ENCODE assay signal across 13 mouse cellular contexts in the genomic region with DNA sequence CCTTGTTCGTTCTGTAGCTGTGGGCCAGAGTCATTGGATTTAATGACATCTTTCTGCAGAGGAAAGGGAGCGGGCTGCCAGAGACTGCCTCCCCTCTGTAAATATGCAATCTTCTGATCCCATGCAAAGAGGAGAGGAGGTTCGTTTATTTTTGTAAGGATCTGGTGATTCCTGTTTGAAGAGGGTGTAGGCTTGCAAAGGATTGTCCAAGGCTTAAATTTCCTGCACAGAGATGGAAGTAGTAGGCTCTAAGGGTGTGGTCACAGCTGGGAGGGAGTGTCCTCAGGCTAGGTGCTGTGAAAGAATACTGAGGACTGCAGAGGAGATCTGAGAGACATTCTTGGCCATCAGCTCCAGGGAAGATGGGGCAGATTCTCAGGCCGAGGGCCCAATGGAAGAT. TPM values are rescaled to one million over a fixed set of nuclear protein-coding genes. Genes with fewer than 3 reads are reported as not detected.
DNase-seq lines count a peak whose midpoint lies in the region; ATAC-seq and TF ChIP-seq lines count a peak whose summit lies in the region.
"Had no signal": no experiment of that assay in that cellular context is flagged by ENCODE, and none has a peak within 500 bp of the region (broad histone marks: within the 10 kb centered on the region; RNA-seq: fewer than 3 reads in every experiment).

No protein-coding gene starts in this region.

- peaks cover 35% of the 10 kb centered on the region for H3K4me1 ChIP-seq in kidney, embryonic 15.5 days
- H3K4me1 ChIP-seq in limb, embryonic 15.5 days = peaks cover 33% of the 10 kb centered on the region
- H3K4me1 ChIP-seq in liver, postnatal 0 days (ENCODE audit: insufficient read depth) = peaks cover 2% of the 10 kb centered on the region; the same call in 1 of the 2 replicates

- no peak for TF ChIP-seq EP300 in liver, postnatal 0 days (IDR thresholded peaks at IDR 0.05; ENCODE audit: low read depth)

- peak overlapping the region; percentile 83 for H3K27ac ChIP-seq in gastrocnemius, adult 2 months
- H3K27ac ChIP-seq in kidney, embryonic 15.5 days = peak overlapping the region; percentile 37
- H3K27ac ChIP-seq in limb, embryonic 15.5 days = peak overlapping the region; percentile 61; the same call in 1 of the 2 replicates
- H3K27ac ChIP-seq in liver, postnatal 0 days (ENCODE audit: low read depth) = no peak overlapping the region
- H3K27ac ChIP-seq: liver, embryonic 15.5 days had no signal

- no peak overlapping the region for H3K4me2 ChIP-seq in kidney, embryonic 15.5 days
- no peak overlapping the region for H3K4me2 ChIP-seq in limb, embryonic 15.5 days
- H3K4me2 ChIP-seq in liver, postnatal 0 days (ENCODE audit: low read depth, low read length) = no peak overlapping the region
- H3K4me2 ChIP-seq: liver, embryonic 15.5 days; midbrain, embryonic 13.5 days had no signal

- 37% methylated on average over 4 of the region's 4 CpGs for WGBS in kidney, embryonic 15.5 days
- 33% methylated on average over 4 of the region's 4 CpGs for WGBS in limb, embryonic 15.5 days
- 45% methylated on average over 4 of the region's 4 CpGs for WGBS in liver, postnatal 0 days (ENCODE audit: insufficient replicate concordance)

- no peaks in the 10 kb centered on the region for H3K27me3 ChIP-seq in kidney, embryonic 15.5 days
- H3K27me3 ChIP-seq in limb, embryonic 15.5 days = no peaks in the 10 kb centered on the region
- no peaks in the 10 kb centered on the region for H3K27me3 ChIP-seq in liver, postnatal 0 days (ENCODE audit: insufficient read depth, low read length)
- H3K27me3 ChIP-seq: midbrain, embryonic 13.5 days had no signal

- 0 out of 2 replicates have a peak, but pooled peaks have one; percentile 31 for ATAC-seq in kidney, embryonic 15.5 days (replicated peaks; ENCODE audit: low FRiP score)
- ATAC-seq in limb, embryonic 15.5 days (ENCODE audit: insufficient number of reproducible peaks, low FRiP score, low TSS enrichment, low read depth) = no peak
- no peak for ATAC-seq in liver, postnatal 0 days
- ATAC-seq: midbrain, embryonic 13.5 days had no signal

- intact Hi-C loops in gastrocnemius, adult 2 months (cut with DNase I) = no loop called here

- H3K4me3 ChIP-seq in gastrocnemius, adult 2 months = no peak overlapping the region
- no peak overlapping the region for H3K4me3 ChIP-seq in kidney, embryonic 15.5 days (replicated peaks)
- no peak overlapping the region for H3K4me3 ChIP-seq in limb, embryonic 15.5 days
- no peak overlapping the region for H3K4me3 ChIP-seq in liver, postnatal 0 days (ENCODE audit: low read depth, low read length)
- H3K4me3 ChIP-seq: liver, embryonic 15.5 days; midbrain, embryonic 13.5 days had no signal

- no peaks in the 10 kb centered on the region for H3K9me3 ChIP-seq in kidney, embryonic 15.5 days (replicated peaks)
- H3K9me3 ChIP-seq in limb, embryonic 15.5 days = no peaks in the 10 kb centered on the region
- no peaks in the 10 kb centered on the region for H3K9me3 ChIP-seq in liver, postnatal 0 days (ENCODE audit: low read length)
- H3K9me3 ChIP-seq: liver, embryonic 15.5 days; midbrain, embryonic 13.5 days had no signal

- no peaks in the 10 kb centered on the region for H3K36me3 ChIP-seq in kidney, embryonic 15.5 days
- no peaks in the 10 kb centered on the region for H3K36me3 ChIP-seq in limb, embryonic 15.5 days
- H3K36me3 ChIP-seq in liver, postnatal 0 days (replicated peaks; ENCODE audit: insufficient read depth, low read length) = no peaks in the 10 kb centered on the region
- H3K36me3 ChIP-seq: liver, embryonic 15.5 days; midbrain, embryonic 13.5 days had no signal

- TF ChIP-seq CTCF in gastrocnemius, adult 2 months (IDR thresholded peaks at IDR 0.05) = no peak
- no peak for TF ChIP-seq CTCF in liver, postnatal 0 days (IDR thresholded peaks at IDR 0.05; ENCODE audit: low read depth)

- DNase-seq in gastrocnemius, adult 2 months = no peak
- no peak for DNase-seq in gastrocnemius, adult 8-10 months (ENCODE audit: low spot score in 2 of 2)
- no peak for DNase-seq in kidney, adult 18-20 months
- peak; percentile 13 for DNase-seq in CD4-positive helper T cell, adult 2 months (ENCODE audit: low read depth, low spot score)
- no peak for DNase-seq in urinary bladder, adult 2 months (ENCODE audit: low spot score)
- no peak for DNase-seq in liver, postnatal 0 days
- DNase-seq: adrenal gland, postnatal 25 days; cerebellum, adult 11 months; layer of hippocampus, adult 9-11 months had no signal

- no peak overlapping the region for H3K9ac ChIP-seq in kidney, embryonic 15.5 days
- no peak overlapping the region for H3K9ac ChIP-seq in limb, embryonic 15.5 days
- no peak overlapping the region for H3K9ac ChIP-seq in liver, postnatal 0 days (replicated peaks)
- H3K9ac ChIP-seq: liver, embryonic 15.5 days; midbrain, embryonic 13.5 days had no signal

RNA-seq across cellular contexts. Expression of a gene that starts 58.8 kb away (rescaled TPM):
- total RNA-seq in gastrocnemius, adult 2 months (2021) = 10 to 100 TPM; 11.9 to 18.6 TPM
- 10 to 100 TPM in 2 of 4 experiments, 1 to 10 TPM in 2; 9.3 to 14.3 (median 11.0) TPM for total RNA-seq in gastrocnemius, adult 8-10 months (2022)
- polyA plus RNA-seq in kidney, embryonic 15.5 days (2015; fragmentation: Nextera tagmentation; extraction: Ambion mirVana) = 10.4 and 12.6 TPM in 2 replicates
- 14.5 and 16.2 TPM in 2 replicates for polyA plus RNA-seq in limb, embryonic 15.5 days (2015; fragmentation: Nextera tagmentation; extraction: Ambion mirVana)
- polyA plus RNA-seq in urinary bladder, adult 2 months (2012; rRNA removed) = 7.8 and 13.3 TPM in 2 replicates
- 1.6 and 1.7 TPM in 2 replicates for polyA plus RNA-seq in liver, postnatal 0 days (2015; fragmentation: Nextera tagmentation; extraction: Ambion mirVana)
